Comparison of ENCODE assay signal across 23 mouse cellular contexts in genomic region chr5:86725021-86725420, GRCm38 (mm10). TPM values are rescaled to one million over a fixed set of nuclear protein-coding genes. Genes with fewer than 3 reads are reported as not detected.
A peak's percentile ranks its signal among the peaks of the same experiment; 100 is the strongest.
DNase-seq lines count a peak whose midpoint lies in the region; TF ChIP-seq lines count a peak whose summit lies in the region.
"Had no signal": no experiment of that assay in that cellular context is flagged by ENCODE, and none has a peak within 500 bp of the region (broad histone marks: within the 10 kb centered on the region; RNA-seq: fewer than 3 reads in every experiment).

No protein-coding gene starts in this region.

- H3K79me2 ChIP-seq in liver, adult 2 months (ENCODE audit: control insufficient read depth, insufficient read depth, low read length) = no peaks in the 10 kb centered on the region

- peaks cover 4% of the 10 kb centered on the region; the same call in 1 of the 2 replicates for H3K4me1 ChIP-seq in liver, adult 2 months (ENCODE audit: control insufficient read depth, insufficient read depth, low read length)

- DNase-seq in liver, adult 2 months (ENCODE audit: extremely low read depth, low read depth, low spot score) = peak; percentile 95
- no peak for DNase-seq in liver
- DNase-seq: adrenal gland, adult 2 months; adrenal gland, adult 8-10 months; adrenal gland, postnatal 10 days; adrenal gland, postnatal 14 days; adrenal gland, postnatal 25 days; adrenal gland, postnatal 36 days; B cell, adult 2 months; cerebellum, adult 11 months; cerebellum, adult 11-12 months; cerebellum, adult 18-20 months; cerebellum, adult 2 months had no signal

- no peaks in the 10 kb centered on the region for H3K36me3 ChIP-seq in liver, adult 2 months (ENCODE audit: control insufficient read depth, insufficient read depth, low read length)
- H3K36me3 ChIP-seq: G1E had no signal

- H3K27me3 ChIP-seq in liver, adult 2 months (ENCODE audit: control insufficient read depth, insufficient read depth, low read length) = no peaks in the 10 kb centered on the region
- H3K27me3 ChIP-seq: CH12.LX had no signal

- H3K4me3 ChIP-seq in liver, adult 2 months (ENCODE audit: insufficient read depth, low read depth, low read length) = no peak overlapping the region

- TF ChIP-seq CTCF in liver, adult 2 months (IDR thresholded peaks at IDR 0.05; ENCODE audit: low read depth, low read length) = no peak

- no peak for TF ChIP-seq POLR2A in liver, adult 2 months (IDR thresholded peaks at IDR 0.05; ENCODE audit: extremely low read depth, insufficient read depth, low read length)

- H3K9ac ChIP-seq in liver, adult 2 months (ENCODE audit: low read depth, low read length) = no peak overlapping the region

- H3K27ac ChIP-seq in liver, adult 2 months (replicated peaks; ENCODE audit: insufficient read depth, low read depth, low read length) = peak overlapping the region; percentile 88

RNA-seq across cellular contexts. Expression of gene Tmprss11e, which starts 20.6 kb away (rescaled TPM):
- 0.07 TPM in 1 of 2 replicates, not detected in the other for total RNA-seq in liver, adult 2 months (2014; rRNA removed)
- not detected in 2 replicates for polyA plus RNA-seq in liver, adult 2 months (2012; rRNA removed)
- total RNA-seq: adrenal gland, adult 18-20 months; adrenal gland, adult 2 months; adrenal gland, adult 8-10 months; adrenal gland, postnatal 10 days; adrenal gland, postnatal 14 days; adrenal gland, postnatal 25 days; adrenal gland, postnatal 36 days; adrenal gland, postnatal 4 days; CH12.LX; G1E; MEL had no signal
- polyA plus RNA-seq: adrenal gland, adult 2 months; brain, embryonic 14.5 days; C2C12; cerebellum, adult 2 months; G1E had no signal

RNA-seq across cellular contexts. Expression of gene Tmprss11b, which starts 48.9 kb away (rescaled TPM):
- not detected in 2 replicates for total RNA-seq in liver, adult 2 months (2014; rRNA removed)
- polyA plus RNA-seq in liver, adult 2 months (2012; rRNA removed) = not detected in 2 replicates
- total RNA-seq: adrenal gland, adult 18-20 months; adrenal gland, adult 2 months; adrenal gland, adult 8-10 months; adrenal gland, postnatal 10 days; adrenal gland, postnatal 14 days; adrenal gland, postnatal 25 days; adrenal gland, postnatal 36 days; adrenal gland, postnatal 4 days; CH12.LX; MEL had no signal
- polyA plus RNA-seq: activated CD4-positive, CD25-positive, alpha-beta regulatory T cell, adult 4 months; adrenal gland, adult 2 months; C2C12; CD4-positive, CD25-positive, alpha-beta regulatory T cell, adult 4 months; cerebellum, adult 2 months; G1E; Patski had no signal
